Mouse (Mus musculus) adrenal gland, adult (tissue): ENCODE measurements around the gene Slc17a6.
"Not testable (repeated sequence)": the region's sequence is repeated elsewhere in the genome, so short reads cannot be mapped to it uniquely, and the experiment has no call there.

Experiments used
- DNase-seq, 2 experiments: peaks; one replicate each; pipeline ENCODE4 v3.0.0; 2022 to 2023; ENCODE audit warnings: low spot score in 1 of 2; ENCODE audit not compliant: inconsistent age in 2 of 2

Slc17a6 gene

GRCm38 (mm10) chr7:51662441-51662840 is 40.6 kb downstream of the Slc17a6 start:
- no peak for DNase-seq

- DNase-seq = peak in 1 of 2 experiments; percentile 20
Observed at GRCm38 (mm10) chr7:51693539-51694217, 71.9 kb downstream of the Slc17a6 start.

- no peak for DNase-seq
Observed at GRCm38 (mm10) chr7:51694452-51694851, 72.6 kb downstream of the Slc17a6 start.

- no peak for DNase-seq
Observed at GRCm38 (mm10) chr7:51709508-51709907, 87.7 kb downstream of the Slc17a6 start.

GRCm38 (mm10) chr7:51710346-51710745 is 88.5 kb downstream of the Slc17a6 start:
- DNase-seq = not testable (repeated sequence)

GRCm38 (mm10) chr7:51715771-51716170 is 94.0 kb downstream of the Slc17a6 start:
- no peak for DNase-seq
